Mouse (Mus musculus) forebrain, embryonic 12.5 days (tissue): Measurements from ENCODE around the gene Cdh13. TPM values are rescaled to one million over a fixed set of nuclear protein-coding genes. Genes with fewer than 3 reads are reported as not detected.

ENCODE experiments used
- ATAC-seq: fragments of 200-750 bp; cut with Nextera tagmentation; 2 replicates; pipeline ENCODE4 v1.8.0; 2017; ENCODE audit warnings: moderate TSS enrichment; ENCODE audit not compliant: low FRiP score
- H3K27ac ChIP-seq: fragments of 300-500 bp; sonication (generic); 2 replicates; pipeline ENCODE4 v1.5.1; 2016; ENCODE audit warnings: mild to moderate bottlenecking
- H3K27me3 ChIP-seq: fragments of 300-500 bp; sonication (generic); 2 replicates; pipeline ENCODE4 v1.6.1; 2016; ENCODE audit warnings: mild to moderate bottlenecking
- H3K36me3 ChIP-seq: fragments of 300-500 bp; sonication (generic); replicated peaks from 2 replicates; pipeline ENCODE4 v1.6.1; 2016; ENCODE audit warnings: mild to moderate bottlenecking
- H3K4me1 ChIP-seq: fragments of 300-500 bp; sonication (generic); 2 replicates; pipeline ENCODE4 v1.6.1; 2016
- H3K4me2 ChIP-seq: fragments of 300-500 bp; sonication (generic); 2 replicates; pipeline ENCODE4 v1.6.1; 2016; ENCODE audit warnings: mild to moderate bottlenecking, moderate library complexity
- H3K4me3 ChIP-seq: fragments of 300-500 bp; sonication (generic); replicated peaks from 2 replicates; pipeline ENCODE4 v1.5.1; 2016; ENCODE audit warnings: mild to moderate bottlenecking
- H3K9ac ChIP-seq: fragments of 300-500 bp; sonication (generic); 2 replicates; pipeline ENCODE4 v1.6.1; 2016; ENCODE audit warnings: mild to moderate bottlenecking
- H3K9me3 ChIP-seq: fragments of 300-500 bp; sonication (generic); 2 replicates; pipeline ENCODE4 v1.6.1; 2016
- WGBS: fragments of 180-500 bp; shearing (Covaris S2); methylation state at CpG from one replicate; pipeline ENCODE4 v1.1.7; 2016; 5-methylcytosine and 5-hydroxymethylcytosine counted together
- polyA plus RNA-seq: library from polyadenylated mRNA; unstranded; fragments of >200 nt; fragmentation: Nextera tagmentation; extraction: Ambion mirVana; gene quantifications from 2 replicates; pipeline ENCODE4 v1.2.1, GENCODE M21; 2016

The Cdh13 gene
- polyA plus RNA-seq, 1 experiment from 2014 or later, result 10.8 TPM

DNA sequence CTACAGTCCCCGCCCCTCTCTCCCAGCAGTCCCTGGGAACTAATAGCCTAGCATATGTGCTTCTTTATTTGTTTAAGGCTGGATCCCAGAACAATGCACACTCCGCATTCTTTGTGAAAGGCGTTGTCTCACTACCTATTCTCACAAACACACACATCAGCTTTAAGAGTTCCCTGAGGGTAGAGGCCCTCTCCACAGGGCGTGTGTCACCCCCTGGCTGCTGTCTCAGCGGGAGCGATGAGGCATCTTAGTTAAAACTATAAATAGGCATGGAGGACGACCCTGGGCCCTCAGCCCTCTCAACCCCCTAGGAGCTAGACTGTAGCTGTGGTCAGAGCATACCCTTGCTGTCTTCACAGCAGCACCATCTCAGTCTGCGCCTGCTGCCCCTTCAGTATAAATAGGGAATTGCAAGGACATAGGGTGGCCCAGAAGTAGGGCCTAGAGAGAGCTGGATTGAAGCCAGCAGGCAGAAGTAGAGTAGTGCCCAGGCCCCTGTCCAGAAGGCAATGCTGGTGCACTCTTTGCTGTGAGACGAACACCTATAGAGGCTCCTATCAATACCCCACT, 738.9 kb downstream of the Cdh13 start:
- Histone ChIP-seq H3K27me3 (no peaks in the 10 kb centered on the region), H3K4me1 (no peaks in the 10 kb centered on the region), H3K36me3 (no peaks in the 10 kb centered on the region), H3K9me3 (no peaks in the 10 kb centered on the region), H3K4me2 (no peak overlapping the region), H3K27ac (no peak overlapping the region), H3K4me3 (no peak overlapping the region), H3K9ac (no peak overlapping the region)
- 72% methylated on average over 9 of the region's 9 CpGs for WGBS
- ATAC-seq, result no peak

DNA sequence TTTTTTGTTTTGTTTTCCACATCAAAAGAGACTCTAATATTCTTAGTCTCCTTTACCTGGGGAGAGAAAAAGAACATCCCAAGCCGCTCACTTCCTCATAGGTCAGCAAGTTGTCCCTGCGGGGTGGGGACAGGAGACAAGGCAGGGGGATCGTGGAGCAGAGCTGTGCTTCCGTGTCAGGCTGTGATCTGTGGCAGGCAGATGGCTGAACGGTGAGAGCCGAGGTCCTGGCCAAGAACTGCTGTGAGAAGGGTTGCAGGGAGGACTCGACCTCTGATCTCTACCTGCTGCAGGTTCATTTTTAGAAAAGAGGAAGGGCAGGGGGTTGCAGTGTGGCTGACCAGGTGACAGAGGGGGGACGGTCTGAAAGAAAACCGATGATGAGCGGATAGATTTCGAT, 749.9 kb downstream of the Cdh13 start:
- ATAC-seq, result no peak
- 93% methylated on average over 11 of the region's 11 CpGs for WGBS
- no peak overlapping the region for H3K4me3 ChIP-seq
- H3K9me3 ChIP-seq, result no peaks in the 10 kb centered on the region
- no peak overlapping the region for H3K4me2 ChIP-seq
- no peak overlapping the region for H3K9ac ChIP-seq
- H3K4me1 ChIP-seq, result no peaks in the 10 kb centered on the region
- H3K36me3 ChIP-seq, result no peaks in the 10 kb centered on the region
- H3K27me3 ChIP-seq, result no peaks in the 10 kb centered on the region
- H3K27ac ChIP-seq, result no peak overlapping the region

DNA sequence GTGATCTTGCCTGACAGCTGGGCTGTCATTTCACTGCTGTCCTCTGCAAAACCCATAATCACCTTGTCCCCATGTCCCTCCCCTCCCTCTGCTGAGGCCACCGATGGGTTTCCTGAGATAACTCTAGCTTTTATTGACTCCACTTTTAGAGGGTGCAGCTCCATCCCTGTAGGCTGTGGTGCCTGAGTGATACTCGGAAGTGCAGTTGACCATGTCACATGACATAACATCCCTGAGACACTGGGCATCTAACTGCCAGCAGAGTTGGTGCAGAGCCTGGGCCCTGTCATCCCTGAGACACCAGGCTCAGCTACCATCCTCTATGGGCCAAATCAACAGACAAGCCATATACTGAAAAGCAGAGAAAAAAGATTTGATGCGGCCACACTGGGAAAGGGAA, 750.5 kb downstream of the Cdh13 start:
- Histone ChIP-seq H3K4me3 (no peak overlapping the region), H3K9ac (no peak overlapping the region), H3K4me1 (no peaks in the 10 kb centered on the region), H3K9me3 (no peaks in the 10 kb centered on the region), H3K4me2 (no peak overlapping the region), H3K27me3 (no peaks in the 10 kb centered on the region), H3K27ac (no peak overlapping the region), H3K36me3 (no peaks in the 10 kb centered on the region)
- ATAC-seq, result no peak
- 86% methylated on average over 3 of the region's 3 CpGs for WGBS

DNA sequence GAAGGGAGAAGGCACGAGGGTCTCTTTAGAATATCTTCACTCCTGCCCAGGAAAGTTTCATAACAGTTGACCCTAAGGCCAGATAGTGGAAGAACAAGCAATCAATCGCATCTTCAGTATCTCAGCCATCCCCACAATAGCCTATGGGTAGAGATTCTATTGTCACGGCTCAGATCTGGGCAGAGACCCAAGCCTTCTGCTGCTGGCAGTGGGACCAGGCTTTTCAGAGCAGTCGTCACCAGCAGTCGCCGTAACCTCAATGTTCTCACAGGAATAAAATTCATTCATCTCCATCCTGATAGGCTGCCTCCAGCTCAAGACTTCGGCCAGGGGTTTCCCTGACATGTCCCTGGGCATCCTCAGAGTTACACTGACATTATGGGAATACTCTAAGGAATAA, 751.6 kb downstream of the Cdh13 start:
- WGBS, result 93% methylated on average over 7 of the region's 7 CpGs
- H3K36me3 ChIP-seq, result no peaks in the 10 kb centered on the region
- no peak overlapping the region for H3K9ac ChIP-seq
- no peaks in the 10 kb centered on the region for H3K4me1 ChIP-seq
- H3K27ac ChIP-seq, result no peak overlapping the region
- H3K27me3 ChIP-seq, result no peaks in the 10 kb centered on the region
- H3K9me3 ChIP-seq, result no peaks in the 10 kb centered on the region
- no peak overlapping the region for H3K4me2 ChIP-seq
- no peak for ATAC-seq
- H3K4me3 ChIP-seq, result no peak overlapping the region

DNA sequence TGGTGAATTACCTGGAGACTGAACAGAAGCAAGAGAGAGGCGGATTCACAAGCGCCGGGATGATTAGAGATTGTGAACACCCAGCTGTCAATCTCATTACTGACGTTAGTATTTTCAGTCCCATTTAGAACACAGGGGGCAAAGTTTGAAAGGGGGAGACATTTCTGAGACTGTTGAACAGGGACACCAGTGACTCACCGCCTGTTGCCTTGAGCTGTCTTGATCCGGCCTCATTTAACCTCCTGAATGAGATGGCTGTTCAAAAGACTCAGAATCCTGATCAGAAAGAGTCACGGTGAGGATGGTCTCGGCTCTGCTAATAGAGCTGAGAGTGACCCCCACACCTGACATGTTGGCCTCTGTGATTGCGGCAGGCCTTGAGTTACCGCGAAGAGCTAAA, 754.0 kb downstream of the Cdh13 start:
- H3K27me3 ChIP-seq, result no peaks in the 10 kb centered on the region
- WGBS, result 83% methylated on average over 11 of the region's 11 CpGs
- H3K27ac ChIP-seq, result no peak overlapping the region
- no peak for ATAC-seq
- H3K4me2 ChIP-seq, result no peak overlapping the region
- no peak overlapping the region for H3K4me3 ChIP-seq
- no peak overlapping the region for H3K9ac ChIP-seq
- no peaks in the 10 kb centered on the region for H3K4me1 ChIP-seq
- H3K9me3 ChIP-seq, result no peaks in the 10 kb centered on the region
- H3K36me3 ChIP-seq, result no peaks in the 10 kb centered on the region

DNA sequence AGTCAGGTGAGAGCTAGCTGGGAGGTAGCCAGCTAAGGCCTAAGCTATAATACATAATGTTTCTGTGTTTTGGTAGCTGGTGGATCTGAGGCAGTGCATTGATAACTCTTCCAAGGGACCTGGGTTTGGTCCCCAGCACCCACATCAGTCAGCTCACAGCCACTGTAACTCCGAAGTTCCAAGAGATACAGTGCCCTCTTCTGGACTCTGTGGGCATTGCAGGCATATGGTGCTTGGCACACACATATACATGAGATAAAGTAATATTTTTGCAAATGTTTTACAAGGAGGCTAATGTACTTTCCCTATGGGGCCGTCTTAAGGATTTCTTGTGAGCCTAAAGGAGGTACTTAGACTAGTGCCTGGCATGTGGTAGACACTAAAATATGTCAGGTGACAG, 755.8 kb downstream of the Cdh13 start:
- no peak overlapping the region for H3K27ac ChIP-seq
- H3K36me3 ChIP-seq, result no peaks in the 10 kb centered on the region
- no peak for ATAC-seq
- H3K9me3 ChIP-seq, result no peaks in the 10 kb centered on the region
- H3K4me3 ChIP-seq, result no peak overlapping the region
- no peaks in the 10 kb centered on the region for H3K27me3 ChIP-seq
- 83% methylated on average over 2 of the region's 2 CpGs for WGBS
- H3K9ac ChIP-seq, result no peak overlapping the region
- no peak overlapping the region for H3K4me2 ChIP-seq
- H3K4me1 ChIP-seq, result no peaks in the 10 kb centered on the region

DNA sequence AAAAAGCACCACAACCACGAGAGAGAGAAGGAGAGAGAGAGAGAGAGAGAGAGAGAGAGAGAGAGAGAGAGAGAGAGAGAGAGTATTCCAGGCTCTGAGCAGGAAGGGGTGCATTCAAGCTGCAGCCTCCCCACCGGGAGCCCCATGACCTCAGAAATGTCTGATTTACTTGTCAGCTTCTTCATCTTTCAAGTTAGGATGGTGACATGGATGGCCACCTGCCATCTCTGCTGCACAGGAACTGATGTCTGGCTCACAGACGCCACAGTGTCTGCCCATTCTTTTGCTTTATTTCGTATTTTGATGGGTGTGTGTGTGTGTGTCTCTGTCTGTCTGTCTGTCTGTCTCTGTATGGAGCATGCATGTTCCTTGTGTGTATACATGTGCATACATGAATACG, 774.3 kb downstream of the Cdh13 start:
- Histone ChIP-seq H3K9ac (no peak overlapping the region), H3K27ac (no peak overlapping the region), H3K9me3 (no peaks in the 10 kb centered on the region), H3K36me3 (no peaks in the 10 kb centered on the region), H3K4me1 (0 out of 2 replicates have a peak, but pooled peaks cover 2% of the 10 kb centered on the region), H3K4me3 (no peak overlapping the region), H3K4me2 (no peak overlapping the region), H3K27me3 (no peaks in the 10 kb centered on the region)
- ATAC-seq, result no peak
- 78% methylated on average over 5 of the region's 5 CpGs for WGBS

DNA sequence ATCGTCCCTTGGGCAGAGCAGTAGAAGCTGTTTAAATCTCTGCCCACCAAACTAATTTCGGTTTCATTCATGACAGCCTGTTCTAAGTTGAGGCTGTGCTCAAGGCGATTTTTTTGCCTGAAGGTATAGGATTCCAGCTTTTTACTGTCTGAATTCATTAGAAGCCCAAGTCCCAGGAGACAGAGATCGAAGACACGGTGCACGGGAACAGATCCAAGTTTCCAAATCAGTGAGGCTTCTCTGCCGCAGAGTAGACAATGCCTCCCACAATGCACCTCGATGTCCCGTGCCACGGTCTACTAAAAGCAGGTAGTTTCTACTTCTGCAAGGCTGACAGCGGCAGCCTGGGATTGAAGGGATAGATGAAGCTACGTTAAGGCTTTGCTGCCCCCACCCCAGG, 778.1 kb downstream of the Cdh13 start:
- 83% methylated on average over 12 of the region's 12 CpGs for WGBS
- Histone ChIP-seq H3K4me3 (no peak overlapping the region), H3K27me3 (no peaks in the 10 kb centered on the region; the same call in 1 of the 2 replicates), H3K27ac (no peak overlapping the region), H3K36me3 (no peaks in the 10 kb centered on the region), H3K9ac (no peak overlapping the region), H3K4me2 (no peak overlapping the region), H3K4me1 (0 out of 2 replicates have a peak, but pooled peaks cover 2% of the 10 kb centered on the region), H3K9me3 (no peaks in the 10 kb centered on the region)
- no peak for ATAC-seq

DNA sequence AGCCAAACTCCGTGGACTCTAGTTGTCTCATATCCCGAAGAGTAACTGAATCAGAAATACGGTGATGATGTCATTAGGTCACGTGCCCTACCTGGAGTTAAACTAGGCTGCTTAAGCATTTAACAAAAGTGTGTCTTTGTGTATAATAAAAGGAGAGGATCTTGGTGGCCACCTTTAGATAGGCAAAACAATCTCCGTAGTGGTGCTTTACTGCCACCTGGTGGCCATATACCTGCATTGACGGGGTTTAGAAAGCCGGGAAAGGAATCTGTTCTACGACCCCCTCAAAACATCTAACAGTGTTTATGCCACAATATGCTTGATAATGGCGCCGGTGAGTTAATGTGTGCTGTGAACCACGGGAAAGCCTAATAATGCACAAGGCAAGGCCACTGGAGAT, 781.0 kb downstream of the Cdh13 start:
- Histone ChIP-seq H3K4me3 (no peak overlapping the region), H3K27ac (no peak overlapping the region), H3K9ac (no peak overlapping the region), H3K36me3 (no peaks in the 10 kb centered on the region), H3K9me3 (no peaks in the 10 kb centered on the region), H3K4me1 (0 out of 2 replicates have a peak, but pooled peaks cover under 1% of the 10 kb centered on the region), H3K27me3 (no peaks in the 10 kb centered on the region; the same call in 1 of the 2 replicates), H3K4me2 (no peak overlapping the region)
- ATAC-seq, result no peak
- 22% methylated on average over 11 of the region's 11 CpGs for WGBS

DNA sequence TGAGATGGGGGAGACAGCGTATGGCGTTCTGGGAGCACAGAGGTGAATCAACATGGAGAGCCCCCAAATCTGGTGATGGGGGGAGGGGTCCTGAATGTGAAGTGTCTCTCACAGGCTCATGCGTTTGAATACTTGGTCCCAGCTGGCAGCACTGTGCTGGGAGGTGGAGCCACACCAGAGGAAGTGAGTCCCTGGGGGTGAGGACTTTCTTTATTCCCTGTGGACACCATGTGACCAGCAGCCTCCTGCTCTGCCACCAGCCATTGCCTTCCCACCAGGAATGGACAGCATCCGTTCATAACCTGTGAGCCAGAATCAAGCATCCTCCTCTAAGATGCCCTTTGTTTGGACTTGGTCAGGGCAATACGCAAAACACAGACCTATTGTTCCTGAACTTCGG, 788.8 kb downstream of the Cdh13 start:
- Histone ChIP-seq H3K27ac (no peak overlapping the region), H3K27me3 (no peaks in the 10 kb centered on the region), H3K4me1 (no peaks in the 10 kb centered on the region; the same call in 1 of the 2 replicates), H3K4me3 (no peak overlapping the region), H3K36me3 (no peaks in the 10 kb centered on the region), H3K4me2 (no peak overlapping the region), H3K9ac (no peak overlapping the region), H3K9me3 (no peaks in the 10 kb centered on the region)
- 80% methylated on average over 6 of the region's 6 CpGs for WGBS
- no peak for ATAC-seq

DNA sequence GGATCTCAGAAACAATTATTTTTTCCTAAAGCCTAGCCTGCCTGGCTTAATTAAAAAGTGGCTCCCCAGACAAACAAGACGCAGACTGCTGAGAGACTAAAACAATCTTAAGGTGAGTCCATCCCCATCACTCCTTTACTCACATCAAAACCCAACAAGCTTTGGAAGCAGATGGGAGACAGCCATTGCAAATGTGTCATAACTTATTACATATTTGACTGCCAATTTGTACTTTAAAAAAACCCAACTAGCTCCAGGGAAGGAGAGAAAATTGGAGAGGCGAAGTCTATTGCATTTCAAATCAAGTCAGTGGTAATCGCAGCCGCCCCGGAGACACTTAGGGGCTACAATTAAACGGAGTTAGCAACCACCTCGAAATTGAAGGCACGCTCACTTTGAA, 801.5 kb downstream of the Cdh13 start:
- 84% methylated on average over 8 of the region's 8 CpGs for WGBS
- H3K4me3 ChIP-seq, result no peak overlapping the region

DNA sequence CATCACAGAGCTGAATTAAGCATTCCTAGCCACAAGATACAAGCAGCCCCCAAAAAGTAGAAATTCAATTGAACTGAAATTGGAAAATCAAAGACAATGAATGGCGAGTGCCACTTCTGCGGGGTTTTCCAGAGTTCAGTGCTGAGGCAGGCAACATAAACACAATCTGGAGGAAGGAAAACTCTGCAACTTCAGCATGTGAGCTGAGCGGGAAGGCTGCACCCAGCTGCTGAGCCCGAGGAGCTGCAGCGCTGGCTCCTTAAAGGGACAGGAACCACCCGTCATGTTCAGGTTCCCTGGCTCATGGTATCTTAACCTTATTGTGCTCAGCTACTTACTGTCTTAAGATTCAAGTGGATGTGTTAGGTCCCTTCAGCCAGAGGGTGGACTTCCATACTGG, 814.7 kb downstream of the Cdh13 start:
- Histone ChIP-seq H3K4me2 (no peak overlapping the region), H3K27ac (no peak overlapping the region), H3K9ac (no peak overlapping the region), H3K27me3 (no peaks in the 10 kb centered on the region), H3K4me1 (peaks cover 5% of the 10 kb centered on the region), H3K36me3 (no peaks in the 10 kb centered on the region), H3K9me3 (no peaks in the 10 kb centered on the region), H3K4me3 (no peak overlapping the region)
- no peak for ATAC-seq
- 31% methylated on average over 6 of the region's 6 CpGs for WGBS

More for the DNA sequence above, 801.5 kb downstream of the Cdh13 start:
- Histone ChIP-seq H3K27ac (no peak overlapping the region), H3K27me3 (0 out of 2 replicates have a peak, but pooled peaks cover 3% of the 10 kb centered on the region), H3K4me2 (no peak overlapping the region), H3K9ac (no peak overlapping the region), H3K9me3 (no peaks in the 10 kb centered on the region), H3K36me3 (no peaks in the 10 kb centered on the region), H3K4me1 (no peaks in the 10 kb centered on the region)
- ATAC-seq, result no peak

DNA sequence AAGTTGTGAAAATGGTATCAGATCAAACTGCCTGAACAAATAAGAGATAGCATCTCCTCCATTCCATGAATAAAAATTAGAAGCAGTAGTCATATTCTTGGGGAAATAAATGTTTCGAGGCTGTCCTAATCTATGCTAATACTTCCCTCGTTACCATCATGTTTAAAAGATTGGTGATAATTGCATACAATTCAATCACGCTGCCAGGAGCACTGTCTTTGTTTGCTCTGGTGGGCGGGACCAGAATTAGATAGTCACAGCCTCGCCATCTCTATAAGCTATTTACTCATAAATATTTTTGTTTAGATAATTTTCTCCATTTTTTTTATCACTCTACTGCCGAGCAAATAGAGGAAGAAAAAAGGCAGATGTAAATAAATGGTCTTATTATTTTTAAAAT, 819.3 kb downstream of the Cdh13 start:
- H3K36me3 ChIP-seq, result no peaks in the 10 kb centered on the region
- ATAC-seq, result no peak
- 60% methylated on average over 6 of the region's 6 CpGs for WGBS

More for the DNA sequence above, 819.3 kb downstream of the Cdh13 start:
- H3K27me3 ChIP-seq, result no peaks in the 10 kb centered on the region
- no peak overlapping the region for H3K4me3 ChIP-seq
- no peak overlapping the region for H3K9ac ChIP-seq
- H3K9me3 ChIP-seq, result no peaks in the 10 kb centered on the region
- peaks cover 4% of the 10 kb centered on the region for H3K4me1 ChIP-seq
- H3K27ac ChIP-seq, result no peak overlapping the region
- H3K4me2 ChIP-seq, result no peak overlapping the region
